Mouse (Mus musculus): ENCODE data around the gene Acvr2a. TPM values are rescaled to one million over a fixed set of nuclear protein-coding genes. Genes with fewer than 3 reads are reported as not detected.

The Acvr2a gene
- polyA plus RNA-seq (2014; fragmentation: Illumina TruSeq; extraction: RNeasy Lipid Tissue Mini Kit (QIAGEN cat#74804); ENCODE audit: low read depth, low replicate concordance): 11.8 TPM

DNA sequence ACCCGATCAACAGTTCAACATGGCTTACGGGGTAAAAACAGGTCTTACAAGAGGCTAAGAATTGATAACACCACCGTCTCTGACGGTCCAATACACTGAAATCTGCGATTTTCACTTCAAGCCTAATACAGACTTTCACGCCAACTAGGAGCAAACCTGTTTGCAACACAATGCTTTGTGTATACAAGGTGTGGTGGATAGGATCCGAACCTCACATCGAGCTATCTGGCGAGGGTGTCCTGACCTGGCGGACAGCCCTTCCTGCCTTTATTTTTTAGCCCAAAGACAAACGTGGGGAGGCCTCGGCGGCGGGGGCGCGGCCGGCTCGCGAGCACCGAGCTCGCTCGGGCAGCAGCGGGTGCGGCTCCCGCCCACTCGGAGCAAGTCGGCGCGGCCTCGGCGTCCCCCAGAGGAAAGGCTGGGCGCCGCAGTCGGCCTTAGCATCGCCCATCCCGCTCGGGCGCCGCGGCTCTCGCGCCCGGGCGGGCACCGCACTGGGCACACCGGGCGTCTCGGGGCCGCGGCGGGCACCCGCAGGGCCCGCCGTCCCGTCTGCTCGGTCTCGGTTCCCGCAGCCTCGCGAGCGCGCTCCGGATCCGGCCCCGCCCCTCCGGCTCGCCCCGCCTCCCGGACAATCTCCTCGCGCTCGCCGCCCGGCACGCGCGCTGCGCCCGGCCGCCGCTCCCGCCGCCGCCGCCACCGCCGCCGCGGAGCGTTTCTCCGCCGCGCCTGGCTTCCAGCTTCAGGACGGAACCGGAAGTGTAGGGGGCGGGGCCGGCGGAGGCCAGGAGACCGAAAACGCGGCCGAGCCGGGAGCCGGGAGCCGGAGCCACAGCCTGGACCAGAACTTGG lies at the start of gene Acvr2a:
Acvr2a (plus strand) TSS at position 739 of the 852 bp plus-strand sequence.

DNA sequence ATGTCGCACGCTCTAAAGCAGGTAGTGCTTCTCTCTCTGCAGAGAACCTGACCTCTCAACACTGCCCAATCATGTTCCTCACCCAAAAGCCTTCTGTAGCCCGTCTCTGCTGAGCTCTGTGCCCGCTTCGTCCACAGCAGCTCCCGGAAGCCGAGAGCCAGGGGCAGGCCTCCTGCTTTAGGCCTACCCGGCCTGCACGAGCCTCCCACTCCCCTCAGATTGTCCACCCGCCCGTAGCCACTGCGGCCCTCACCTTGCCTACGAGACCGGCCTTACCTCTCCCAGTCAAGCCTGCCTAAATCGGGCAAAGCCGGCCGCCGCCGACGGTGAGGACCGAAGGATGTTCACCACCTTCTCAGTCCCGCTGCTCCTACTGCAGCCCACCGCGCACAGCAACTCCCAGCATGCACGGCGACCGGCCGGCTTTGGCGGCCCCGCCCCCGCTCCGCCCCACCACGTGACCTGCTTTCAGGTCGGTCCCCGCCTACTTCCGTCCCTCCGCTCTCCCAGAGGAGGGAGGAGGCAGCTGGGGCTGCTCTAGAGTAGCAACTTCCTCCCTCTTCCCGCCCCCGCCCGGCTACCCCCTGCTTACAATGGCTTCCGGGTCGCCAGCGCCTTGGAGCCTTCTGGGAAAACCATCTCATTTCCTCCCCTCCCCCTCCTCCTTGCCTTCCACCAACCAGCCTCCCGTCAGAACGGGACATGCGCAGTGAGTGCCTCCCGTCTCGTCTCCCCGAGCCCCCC lies 135.1 kb downstream of the Acvr2a start, which contains the start of gene Mbd5:
Mbd5 (plus strand) TSS at position 668 of the 744 bp plus-strand sequence.

DNA sequence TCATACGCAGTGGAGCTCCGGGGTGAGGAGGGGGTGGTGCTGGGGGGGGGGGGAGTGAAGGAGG lies 136.2 kb downstream of the Acvr2a start, which contains the start of gene Orc4:
Orc4 (minus strand) TSS at position 26 of the 64 bp plus-strand sequence.

Other genes starting within 250 kb of the Acvr2a start
- gene Mbd5, start 135.4 kb downstream of the Acvr2a start, polyA plus RNA-seq (2014; fragmentation: Illumina TruSeq; extraction: RNeasy Lipid Tissue Mini Kit (QIAGEN cat#74804); ENCODE audit: low read depth, low replicate concordance): 14.2 TPM
- 36.4 TPM for gene Orc4, start 136.2 kb downstream of the Acvr2a start, polyA plus RNA-seq (2014; fragmentation: Illumina TruSeq; extraction: RNeasy Lipid Tissue Mini Kit (QIAGEN cat#74804); ENCODE audit: low read depth, low replicate concordance)

Measured in heart, adult 10 weeks (tissue).